Mouse (Mus musculus): ENCODE measurements at regions not wholly inside any gene's neighbourhood (a gene's known extent, or its start where the extent isn't known, plus 50 kb on each side); places are given as distances from the start of the nearest gene placed in this dataset.

DNA sequence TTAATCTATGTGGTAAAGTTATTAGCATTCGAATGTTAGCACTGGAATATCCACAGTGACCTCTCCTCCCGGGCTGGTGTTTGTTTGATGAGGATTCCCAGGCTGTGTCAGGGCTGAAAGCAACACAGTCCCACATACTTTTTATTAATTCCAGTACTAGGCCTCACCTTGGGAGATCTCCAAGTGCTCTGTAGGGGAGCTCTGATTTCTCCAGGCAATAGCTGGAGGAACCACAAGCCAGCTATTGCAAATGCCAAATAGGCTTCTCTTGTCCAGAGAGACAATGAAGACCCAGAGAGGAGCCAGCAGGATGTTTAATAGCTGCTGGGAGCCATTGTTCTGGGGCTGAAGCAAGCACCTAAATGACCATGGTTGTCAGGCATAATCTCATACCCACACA is 68.2 kb upstream of the Klhl29 start:
- no peak for TF ChIP-seq CTCF (IDR thresholded peaks at IDR 0.05; ENCODE audit: low read depth)
- no peak for TF ChIP-seq EP300 (optimal IDR thresholded peaks at IDR 0.05)

Data from stomach, postnatal 0 days (tissue).